Mouse (Mus musculus) cortical plate, adult 2 months (tissue): Measurements from ENCODE around the gene Dis3l2.

Experiments
- CTCF ChIP-seq: fragments of 200-500 bp; IDR thresholded peaks from 2 replicates; pipeline ENCODE4 v1.5.1; 2011; ENCODE audit warnings: mild to moderate bottlenecking, control low read depth, low read length; ENCODE audit not compliant: insufficient read depth; ENCODE audit errors: extremely low read depth
- POLR2A ChIP-seq: fragments of 200-500 bp; IDR thresholded peaks from 2 replicates; pipeline ENCODE4 v1.6.1; 2011; ENCODE audit warnings: mild to moderate bottlenecking, low read length, control low read depth; ENCODE audit not compliant: insufficient read depth; ENCODE audit errors: extremely low read depth

DNA sequence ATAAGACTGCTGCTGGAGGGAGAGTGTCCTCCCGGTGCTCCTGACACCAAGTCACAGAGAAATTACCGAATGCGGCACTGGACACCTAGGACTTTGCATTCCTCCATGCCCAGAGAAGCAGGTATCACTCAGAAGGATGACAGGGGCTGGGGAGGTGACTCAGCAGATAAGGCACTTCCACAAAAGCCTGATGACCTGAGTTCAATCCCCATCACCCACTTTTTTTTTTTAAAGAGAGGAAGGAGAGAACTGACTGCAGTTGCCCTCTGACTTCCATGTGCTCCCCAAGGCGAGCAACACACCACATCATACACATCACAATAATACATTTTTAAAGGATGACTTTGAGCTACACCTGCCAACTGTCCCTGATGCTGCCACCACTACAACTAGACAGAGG lies 353.5 kb downstream of the Dis3l2 start:
- TF ChIP-seq CTCF: no peak
- no peak for TF ChIP-seq POLR2A
